Mouse (Mus musculus): ENCODE measurements at regions not wholly inside any gene's neighbourhood (a gene's known extent, or its start where the extent isn't known, plus 50 kb on each side); places are given as distances from the start of the nearest gene placed in this dataset.

DNA sequence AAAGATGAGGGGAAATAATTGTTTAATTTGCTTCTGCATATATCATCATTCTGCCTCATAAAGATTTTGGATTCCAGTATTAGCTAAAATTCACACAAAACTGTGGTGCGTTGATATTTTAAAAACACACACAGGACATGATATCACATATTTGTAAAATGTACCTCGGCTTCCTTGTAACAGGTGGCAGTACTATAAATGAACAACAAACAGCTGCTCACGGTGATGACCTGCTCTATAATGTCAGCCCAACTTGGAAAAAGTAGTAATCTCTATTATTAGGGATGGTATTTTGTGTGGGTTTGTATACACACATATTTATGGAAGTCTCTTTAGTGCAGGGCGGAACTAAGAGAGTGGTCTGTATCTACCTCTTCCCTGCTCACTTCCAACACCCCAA lies 292.7 kb upstream of the Tnp1 start:
- H3K9me3 ChIP-seq (ENCODE audit: control insufficient read depth, low read length), result no peaks in the 10 kb centered on the region

GRCm38 (mm10) chr1:73307194-73307593 lies 291.5 kb upstream of the Tnp1 start:
- ATAC-seq (ENCODE audit: low read depth), result no peak

More for the DNA sequence above, 292.7 kb upstream of the Tnp1 start:
- Histone ChIP-seq H3K9ac (replicated peaks; ENCODE audit: low read depth, low read length) (no peak overlapping the region), H3K27ac (ENCODE audit: low read depth, low read length) (no peak overlapping the region), H3K4me2 (ENCODE audit: low read depth, low read length) (no peak overlapping the region), H3K27me3 (ENCODE audit: control insufficient read depth, insufficient read depth, low read length) (no peaks in the 10 kb centered on the region), H3K36me3 (ENCODE audit: control insufficient read depth, insufficient read depth, low read length) (no peaks in the 10 kb centered on the region), H3K4me3 (ENCODE audit: low read depth, low read length) (no peak overlapping the region), H3K4me1 (ENCODE audit: control insufficient read depth, insufficient read depth, low read length) (no peaks in the 10 kb centered on the region)
- ATAC-seq (ENCODE audit: low read depth), result no peak
- WGBS, result 90% methylated on average over 4 of the region's 4 CpGs

GRCm38 (mm10) chr1:73299978-73300688 lies 284.4 kb upstream of the Tnp1 start:
- H3K36me3 ChIP-seq (ENCODE audit: control insufficient read depth, insufficient read depth, low read length), result no peaks in the 10 kb centered on the region
- H3K9me3 ChIP-seq (ENCODE audit: control insufficient read depth, low read length), result no peaks in the 10 kb centered on the region
- H3K27me3 ChIP-seq (ENCODE audit: control insufficient read depth, insufficient read depth, low read length), result no peaks in the 10 kb centered on the region
- H3K4me1 ChIP-seq (ENCODE audit: control insufficient read depth, insufficient read depth, low read length), result no peaks in the 10 kb centered on the region
- no peak overlapping the region for H3K27ac ChIP-seq (ENCODE audit: low read depth, low read length)
- H3K4me2 ChIP-seq (ENCODE audit: low read depth, low read length), result no peak overlapping the region
- ATAC-seq (ENCODE audit: low read depth), result no peak
- H3K9ac ChIP-seq (replicated peaks; ENCODE audit: low read depth, low read length), result no peak overlapping the region
- H3K4me3 ChIP-seq (ENCODE audit: low read depth, low read length), result no peak overlapping the region
- 79% methylated on average over 4 of the region's 4 CpGs for WGBS

More at GRCm38 (mm10) chr1:73307194-73307593, 291.5 kb upstream of the Tnp1 start:
- 30% methylated on average over 3 of the region's 3 CpGs for WGBS
- H3K27ac ChIP-seq (ENCODE audit: low read depth, low read length), result no peak overlapping the region
- no peak overlapping the region for H3K4me3 ChIP-seq (ENCODE audit: low read depth, low read length)
- H3K9me3 ChIP-seq (ENCODE audit: control insufficient read depth, low read length), result no peaks in the 10 kb centered on the region
- H3K9ac ChIP-seq (replicated peaks; ENCODE audit: low read depth, low read length), result no peak overlapping the region
- H3K4me2 ChIP-seq (ENCODE audit: low read depth, low read length), result no peak overlapping the region
- no peaks in the 10 kb centered on the region for H3K27me3 ChIP-seq (ENCODE audit: control insufficient read depth, insufficient read depth, low read length)
- no peaks in the 10 kb centered on the region for H3K4me1 ChIP-seq (ENCODE audit: control insufficient read depth, insufficient read depth, low read length)
- H3K36me3 ChIP-seq (ENCODE audit: control insufficient read depth, insufficient read depth, low read length), result no peaks in the 10 kb centered on the region

DNA sequence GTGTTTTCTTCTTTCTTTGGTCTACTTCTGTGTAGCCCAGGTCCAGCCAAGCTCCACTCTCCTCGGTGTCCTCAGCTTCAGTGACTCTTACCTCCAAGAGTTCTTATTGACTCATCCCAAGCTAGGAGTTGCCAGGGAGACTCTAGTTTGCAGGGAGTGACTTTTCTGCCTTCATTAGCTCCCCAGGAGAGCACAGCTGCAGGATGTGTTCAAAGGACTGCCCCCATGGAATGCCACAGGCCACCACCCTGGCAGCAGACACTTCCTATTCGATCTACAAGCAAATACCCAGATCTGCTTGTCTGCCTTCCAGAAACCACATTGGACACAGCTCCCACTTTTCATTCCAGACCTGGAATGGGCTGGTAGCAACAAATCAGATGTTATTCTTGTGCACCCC lies 269.6 kb upstream of the Tnp1 start:
- no peak for ATAC-seq (ENCODE audit: low read depth)
- Histone ChIP-seq H3K27me3 (ENCODE audit: control insufficient read depth, insufficient read depth, low read length) (no peaks in the 10 kb centered on the region), H3K27ac (ENCODE audit: low read depth, low read length) (no peak overlapping the region), H3K4me1 (ENCODE audit: control insufficient read depth, insufficient read depth, low read length) (no peaks in the 10 kb centered on the region), H3K9ac (replicated peaks; ENCODE audit: low read depth, low read length) (no peak overlapping the region), H3K36me3 (ENCODE audit: control insufficient read depth, insufficient read depth, low read length) (no peaks in the 10 kb centered on the region), H3K4me3 (ENCODE audit: low read depth, low read length) (no peak overlapping the region), H3K9me3 (ENCODE audit: control insufficient read depth, low read length) (no peaks in the 10 kb centered on the region), H3K4me2 (ENCODE audit: low read depth, low read length) (no peak overlapping the region)
- 82% methylated on average over 2 of the region's 2 CpGs for WGBS

DNA sequence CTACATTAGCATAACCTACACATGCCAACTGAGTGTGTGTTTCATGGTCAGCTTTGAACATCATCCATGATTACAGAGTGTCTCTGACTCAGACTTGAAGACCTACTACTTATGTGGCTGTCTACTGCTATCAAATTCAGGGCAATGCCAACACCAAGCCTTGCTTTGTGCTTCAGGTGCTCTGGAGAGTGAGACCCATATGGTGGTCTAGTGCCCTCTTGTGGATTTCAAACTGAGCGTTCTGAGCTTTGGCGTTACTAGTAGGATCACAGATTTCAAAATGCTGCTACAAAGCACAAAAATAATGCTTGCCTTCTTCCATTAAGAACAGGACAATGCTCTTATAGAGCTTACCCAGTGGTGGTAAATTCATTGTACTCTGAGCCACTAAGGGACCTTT lies 258.8 kb upstream of the Tnp1 start:
- Histone ChIP-seq H3K4me2 (ENCODE audit: low read depth, low read length) (no peak overlapping the region), H3K36me3 (ENCODE audit: control insufficient read depth, insufficient read depth, low read length) (no peaks in the 10 kb centered on the region), H3K4me1 (ENCODE audit: control insufficient read depth, insufficient read depth, low read length) (no peaks in the 10 kb centered on the region; the same call in 1 of the 2 replicates), H3K27me3 (ENCODE audit: control insufficient read depth, insufficient read depth, low read length) (no peaks in the 10 kb centered on the region), H3K4me3 (ENCODE audit: low read depth, low read length) (no peak overlapping the region), H3K9me3 (ENCODE audit: control insufficient read depth, low read length) (no peaks in the 10 kb centered on the region), H3K9ac (replicated peaks; ENCODE audit: low read depth, low read length) (no peak overlapping the region), H3K27ac (ENCODE audit: low read depth, low read length) (no peak overlapping the region)
- WGBS, result 52% methylated on average over 2 of the region's 2 CpGs
- no peak for ATAC-seq (ENCODE audit: low read depth)

- ATAC-seq (ENCODE audit: low read depth), result peak; percentile 56; the same call in 1 of the 2 replicates
- H3K36me3 ChIP-seq (ENCODE audit: control insufficient read depth, insufficient read depth, low read length), result no peaks in the 10 kb centered on the region
Observed at GRCm38 (mm10) chr1:73270787-73271391, 255.2 kb upstream of the Tnp1 start.

DNA sequence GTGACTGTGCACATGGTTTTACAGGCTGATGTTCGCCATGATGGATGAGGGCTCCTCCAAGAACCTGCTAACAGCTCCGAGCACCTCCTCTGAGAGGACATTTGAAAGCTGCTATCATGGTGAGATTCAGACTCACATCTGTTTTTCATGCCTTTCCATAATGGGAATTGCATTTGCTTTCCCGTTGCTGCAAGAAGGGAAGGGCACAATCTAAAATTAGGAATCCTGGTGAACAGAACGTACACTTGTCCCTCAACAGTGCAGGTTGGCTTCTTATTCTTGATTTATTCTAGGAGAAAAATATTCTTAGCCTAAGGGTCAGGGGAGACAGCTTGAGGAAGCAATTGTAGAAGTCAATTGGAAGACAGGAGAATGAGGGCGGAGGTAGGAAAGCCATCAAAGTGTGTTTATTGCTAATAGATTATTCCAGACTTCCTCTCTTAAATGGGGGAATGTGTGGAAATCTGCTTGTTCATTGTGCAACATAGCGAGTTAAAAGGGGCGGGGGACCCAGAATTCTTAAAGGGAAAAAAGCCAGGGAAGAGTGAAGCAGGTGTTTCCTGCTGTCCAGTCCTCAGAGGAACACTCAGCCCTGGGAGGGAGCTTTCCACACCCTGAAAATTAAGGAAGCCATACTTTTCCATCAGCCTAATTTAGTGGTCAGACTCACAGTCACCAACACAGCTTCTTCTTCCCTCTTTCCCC lies 253.5 kb upstream of the Tnp1 start:
- Histone ChIP-seq H3K9ac (replicated peaks; ENCODE audit: low read depth, low read length) (no peak overlapping the region), H3K27ac (ENCODE audit: low read depth, low read length) (no peak overlapping the region), H3K36me3 (ENCODE audit: control insufficient read depth, insufficient read depth, low read length) (no peaks in the 10 kb centered on the region), H3K27me3 (ENCODE audit: control insufficient read depth, insufficient read depth, low read length) (no peaks in the 10 kb centered on the region), H3K4me1 (ENCODE audit: control insufficient read depth, insufficient read depth, low read length) (no peaks in the 10 kb centered on the region; the same call in 1 of the 2 replicates), H3K9me3 (ENCODE audit: control insufficient read depth, low read length) (no peaks in the 10 kb centered on the region), H3K4me3 (ENCODE audit: low read depth, low read length) (no peak overlapping the region), H3K4me2 (ENCODE audit: low read depth, low read length) (no peak overlapping the region)
- ATAC-seq (ENCODE audit: low read depth), result no peak
- 70% methylated on average over 7 of the region's 7 CpGs for WGBS

More at GRCm38 (mm10) chr1:73270787-73271391, 255.2 kb upstream of the Tnp1 start:
- WGBS, result 19% methylated on average over 6 of the region's 6 CpGs
- Histone ChIP-seq H3K4me1 (ENCODE audit: control insufficient read depth, insufficient read depth, low read length) (no peaks in the 10 kb centered on the region; the same call in 1 of the 2 replicates), H3K9me3 (ENCODE audit: control insufficient read depth, low read length) (no peaks in the 10 kb centered on the region), H3K4me2 (ENCODE audit: low read depth, low read length) (no peak overlapping the region), H3K27ac (ENCODE audit: low read depth, low read length) (no peak overlapping the region), H3K4me3 (ENCODE audit: low read depth, low read length) (no peak overlapping the region), H3K27me3 (ENCODE audit: control insufficient read depth, insufficient read depth, low read length) (no peaks in the 10 kb centered on the region), H3K9ac (replicated peaks; ENCODE audit: low read depth, low read length) (no peak overlapping the region)

GRCm38 (mm10) chr1:73265009-73265408 lies 249.3 kb upstream of the Tnp1 start:
- Histone ChIP-seq H3K27ac (ENCODE audit: low read depth, low read length) (no peak overlapping the region), H3K4me2 (ENCODE audit: low read depth, low read length) (no peak overlapping the region), H3K27me3 (ENCODE audit: control insufficient read depth, insufficient read depth, low read length) (no peaks in the 10 kb centered on the region), H3K9me3 (ENCODE audit: control insufficient read depth, low read length) (no peaks in the 10 kb centered on the region), H3K9ac (replicated peaks; ENCODE audit: low read depth, low read length) (no peak overlapping the region), H3K4me3 (ENCODE audit: low read depth, low read length) (no peak overlapping the region), H3K4me1 (ENCODE audit: control insufficient read depth, insufficient read depth, low read length) (no peaks in the 10 kb centered on the region), H3K36me3 (ENCODE audit: control insufficient read depth, insufficient read depth, low read length) (no peaks in the 10 kb centered on the region)
- 70% methylated on average over 4 of the region's 4 CpGs for WGBS
- no peak for ATAC-seq (ENCODE audit: low read depth)

- no peak overlapping the region for H3K4me2 ChIP-seq (ENCODE audit: low read depth, low read length)
- ATAC-seq (ENCODE audit: low read depth), result no peak
- WGBS, result 83% methylated on average over 7 of the region's 7 CpGs
- H3K27me3 ChIP-seq (ENCODE audit: control insufficient read depth, insufficient read depth, low read length), result no peaks in the 10 kb centered on the region
- H3K4me3 ChIP-seq (ENCODE audit: low read depth, low read length), result no peak overlapping the region
- no peak overlapping the region for H3K27ac ChIP-seq (ENCODE audit: low read depth, low read length)
- H3K9me3 ChIP-seq (ENCODE audit: control insufficient read depth, low read length), result no peaks in the 10 kb centered on the region
- H3K4me1 ChIP-seq (ENCODE audit: control insufficient read depth, insufficient read depth, low read length), result no peaks in the 10 kb centered on the region
- H3K36me3 ChIP-seq (ENCODE audit: control insufficient read depth, insufficient read depth, low read length), result no peaks in the 10 kb centered on the region
- no peak overlapping the region for H3K9ac ChIP-seq (replicated peaks; ENCODE audit: low read depth, low read length)
Observed at GRCm38 (mm10) chr1:73264245-73264644, 248.5 kb upstream of the Tnp1 start.

Measured in neural tube, embryonic 14.5 days (tissue).